Mouse (Mus musculus): ENCODE measurements at regions not wholly inside any gene's neighbourhood (a gene's known extent, or its start where the extent isn't known, plus 50 kb on each side); places are given as distances from the start of the nearest gene placed in this dataset.

- no peak for TF ChIP-seq CTCF (IDR thresholded peaks at IDR 0.05; ENCODE audit: extremely low read depth, insufficient read depth, low read length)
- TF ChIP-seq POLR2A (IDR thresholded peaks at IDR 0.05; ENCODE audit: extremely low read depth, insufficient read depth, low read length): no peak
Observed at GRCm38 (mm10) chr12:59822918-59823317, 603.4 kb upstream of the Fbxo33 start.
